Mouse (Mus musculus): ENCODE data around the gene Pdss2.

The Pdss2 gene

DNA sequence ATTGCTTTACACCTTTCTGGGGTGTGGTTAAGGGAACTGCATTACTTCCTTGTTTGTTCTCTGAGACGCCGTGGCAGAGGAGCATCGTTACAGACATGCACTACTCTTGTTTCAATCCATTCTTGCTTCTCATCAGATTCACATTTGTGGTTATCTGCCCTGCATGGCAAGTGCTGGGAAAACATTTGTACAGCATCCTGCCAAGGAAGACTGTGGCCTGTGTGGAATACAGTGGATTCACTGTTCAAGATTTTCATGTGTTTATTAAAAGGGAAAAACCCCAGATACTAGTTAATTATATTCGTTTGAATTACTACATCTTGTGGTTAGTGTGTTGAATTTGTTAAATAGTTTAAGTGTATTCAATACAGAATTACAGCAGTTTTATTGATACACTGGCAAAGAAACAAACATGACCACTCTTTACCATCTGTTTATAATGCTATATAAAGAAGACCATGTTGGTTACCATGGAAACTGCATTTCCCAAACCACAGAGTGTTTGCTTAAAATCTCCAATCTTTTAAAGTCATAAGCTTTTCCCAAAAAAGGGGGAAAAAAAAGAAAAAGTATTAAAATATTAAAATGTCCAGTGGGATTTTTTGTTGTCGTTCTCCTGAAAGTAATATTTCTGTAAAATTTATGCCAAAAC is 58.5 kb downstream of the Pdss2 start:
- ChIA-PET POLR2A (interaction anchor here in 1 of 4 experiments (0.9 to 1.2 kb wide), 2 partner anchors 21 to 55 kb away, joined by 3 to 4 read pairs; no protein-coding TSS in a partner anchor), CTCF (no interaction called here)

DNA sequence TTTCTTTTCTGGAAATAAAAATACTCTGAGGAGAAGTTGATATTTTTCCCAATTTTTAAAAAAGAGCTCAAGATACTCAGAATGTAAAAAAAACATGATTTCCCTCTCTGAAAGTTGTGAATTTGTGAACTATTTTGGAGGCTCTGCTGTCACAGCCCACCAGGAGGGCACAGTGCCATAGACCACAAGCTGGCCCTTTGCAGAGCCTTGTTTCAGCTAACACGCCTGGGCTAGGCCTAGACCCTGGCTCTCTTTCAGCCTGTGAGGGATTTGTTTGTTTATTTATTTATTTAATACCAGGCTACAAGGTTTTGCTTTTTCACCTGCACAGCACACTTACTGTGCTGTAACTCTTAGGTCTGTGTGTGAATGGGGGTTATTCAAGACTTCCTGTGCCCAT is 64.3 kb downstream of the Pdss2 start:
- CTCF ChIA-PET, result no interaction called here
- POLR2A ChIA-PET, result interaction anchor here in 2 of 4 experiments (0.6 to 1.9 kb wide), 5 partner anchors 10 to 1301 kb away, joined by 3 to 6 read pairs (median 4); no protein-coding TSS in a partner anchor

DNA sequence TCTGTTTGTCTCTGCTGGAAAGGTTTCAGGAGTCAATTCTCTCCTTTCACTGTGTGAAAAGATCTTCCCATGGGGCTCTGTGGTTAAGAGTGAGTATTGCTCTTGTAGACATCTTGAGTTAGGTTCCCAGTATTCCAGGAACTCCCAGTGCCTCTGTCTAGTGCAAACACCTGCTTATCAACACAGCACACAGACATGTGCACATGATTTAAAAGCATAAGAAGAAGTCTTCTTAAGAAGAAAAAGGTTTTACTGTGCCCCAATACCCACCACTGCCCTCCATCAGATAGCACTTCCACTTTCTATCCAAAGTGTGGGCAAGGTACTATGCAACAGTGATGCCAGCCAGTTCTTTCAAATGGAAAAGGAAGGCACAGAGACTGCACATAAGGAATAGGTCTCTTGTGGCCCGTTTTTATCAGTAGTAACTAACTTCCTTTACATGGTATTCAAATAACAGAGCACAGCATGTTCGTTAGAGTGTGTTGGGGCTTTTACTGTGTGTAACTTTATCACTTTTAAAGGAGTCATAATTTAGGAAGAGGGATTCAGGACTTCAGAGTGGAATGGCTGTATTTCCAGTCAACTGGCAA is 69.4 kb downstream of the Pdss2 start:
- CTCF ChIA-PET, result interaction anchor here in 1 of 4 experiments (0.6 kb wide), 1 partner anchor 414 kb away, joined by 4 read pairs; no protein-coding TSS in a partner anchor
- POLR2A ChIA-PET, result interaction anchor here in 1 of 4 experiments (0.6 to 0.9 kb wide), 3 partner anchors 10 to 201 kb away, joined by 3 read pairs; no protein-coding TSS in a partner anchor

DNA sequence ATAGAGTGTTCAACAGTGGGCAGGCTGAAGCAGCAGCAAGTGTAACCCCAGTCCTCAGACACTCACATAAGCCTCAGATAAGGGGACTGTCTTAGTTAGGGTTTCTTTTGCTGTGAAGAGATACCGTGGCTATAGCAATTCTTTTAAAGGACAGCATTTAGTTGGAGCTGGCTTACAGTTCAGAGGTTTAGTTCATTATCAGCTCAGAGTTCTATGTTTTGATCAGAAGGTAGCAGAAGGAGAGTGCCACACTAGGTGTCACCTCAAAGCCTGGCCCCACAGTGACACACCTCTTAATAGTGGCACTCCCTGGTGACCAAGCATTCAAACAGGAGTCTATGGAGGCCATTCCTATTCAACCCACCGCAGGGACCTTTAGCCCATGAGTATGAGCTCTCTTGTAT is 70.0 kb downstream of the Pdss2 start:
- ChIA-PET CTCF (interaction anchor here in 1 of 4 experiments (0.6 kb wide), 1 partner anchor 414 kb away, joined by 4 read pairs; no protein-coding TSS in a partner anchor), POLR2A (interaction anchor here in 1 of 4 experiments (0.6 to 0.9 kb wide), 5 partner anchors 8 to 200 kb away, joined by 3 to 4 read pairs (median 3); no protein-coding TSS in a partner anchor)

DNA sequence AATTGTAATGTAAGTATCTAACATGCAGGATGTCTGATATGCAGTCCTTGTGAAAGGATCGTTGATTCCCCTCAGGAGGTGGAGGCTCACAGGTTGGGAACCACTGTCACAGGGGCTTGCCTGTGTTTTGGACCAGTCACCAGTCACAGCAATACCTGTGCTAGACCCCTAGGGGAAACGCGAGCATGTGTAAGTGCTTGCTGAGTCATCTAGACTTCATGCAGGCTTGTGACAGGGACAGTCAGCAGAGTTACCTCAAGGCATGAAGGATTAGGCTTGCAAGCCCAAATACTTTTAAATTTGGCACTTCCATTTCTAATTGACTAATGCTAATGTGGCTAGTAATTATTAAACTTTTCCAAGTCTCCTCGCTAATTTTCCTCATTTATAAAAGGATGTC is 71.2 kb downstream of the Pdss2 start:
- CTCF ChIA-PET, result no interaction called here
- POLR2A ChIA-PET, result interaction anchor here (0.5 to 1.4 kb wide), 4 partner anchors 9 to 86 kb away, joined by 3 to 4 read pairs (median 4); no protein-coding TSS in a partner anchor

DNA sequence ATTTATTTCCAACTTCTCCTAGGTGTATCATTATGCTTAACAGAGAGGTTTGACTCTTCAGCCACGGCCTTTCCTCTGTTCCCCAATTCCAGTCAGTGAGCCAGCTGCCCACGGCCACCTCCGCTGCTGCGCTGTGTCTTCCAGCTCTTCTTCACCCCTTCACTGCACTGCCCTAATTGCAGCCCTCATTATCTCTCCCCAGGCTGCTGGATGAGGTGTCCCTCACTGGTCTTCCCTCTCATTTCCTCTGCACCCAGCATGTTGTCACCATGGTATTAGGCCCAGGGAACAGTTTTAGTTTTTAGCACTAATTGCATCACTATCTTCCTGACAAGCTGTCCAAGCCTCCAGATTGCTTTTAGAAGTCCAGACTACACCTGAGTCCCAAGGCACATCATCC is 73.0 kb downstream of the Pdss2 start:
- CTCF ChIA-PET, result no interaction called here
- POLR2A ChIA-PET, result interaction anchor here in 1 of 4 experiments (0.7 to 1.4 kb wide), 5 partner anchors 10 to 459 kb away, joined by 3 to 4 read pairs (median 3); no protein-coding TSS in a partner anchor

DNA sequence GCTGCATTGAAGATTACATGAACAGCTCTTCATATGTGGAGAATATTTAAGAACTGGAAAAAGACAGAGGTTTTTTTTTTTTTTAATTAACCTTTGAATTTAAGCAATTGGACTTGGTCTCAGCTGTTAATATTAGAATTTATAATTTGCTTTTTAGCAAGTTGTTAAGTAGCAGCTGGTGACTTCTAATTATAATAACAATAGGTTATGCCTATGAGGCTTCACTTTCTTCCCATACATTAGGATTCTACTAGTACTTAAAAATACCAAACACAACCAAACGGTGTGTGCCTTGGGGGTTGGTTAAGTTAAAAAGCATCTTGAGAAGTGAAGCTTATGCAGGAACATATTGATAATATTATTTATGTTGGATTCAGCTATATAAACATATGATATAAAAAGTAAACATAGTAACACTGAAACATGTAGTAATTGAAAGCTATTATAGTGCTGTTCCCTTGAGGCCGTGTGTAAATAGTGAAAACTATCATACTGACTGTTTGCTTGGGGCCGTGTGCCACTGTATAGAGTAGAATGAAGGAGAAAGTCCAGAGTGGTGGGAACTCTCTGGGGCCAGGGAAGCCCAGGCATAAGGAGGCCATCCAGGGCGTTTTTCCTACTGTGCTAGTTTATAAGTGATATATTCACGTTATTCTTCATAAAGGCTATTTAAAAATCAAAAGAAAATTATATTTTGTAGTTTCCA is 87.0 kb downstream of the Pdss2 start:
- POLR2A ChIA-PET, result interaction anchor here in 1 of 4 experiments (1.0 kb wide), 1 partner anchor 9 kb away, joined by 4 read pairs; no protein-coding TSS in a partner anchor
- CTCF ChIA-PET, result interaction anchor here in 1 of 4 experiments (0.6 kb wide), 1 partner anchor 70 kb away, joined by 3 read pairs; no protein-coding TSS in a partner anchor

DNA sequence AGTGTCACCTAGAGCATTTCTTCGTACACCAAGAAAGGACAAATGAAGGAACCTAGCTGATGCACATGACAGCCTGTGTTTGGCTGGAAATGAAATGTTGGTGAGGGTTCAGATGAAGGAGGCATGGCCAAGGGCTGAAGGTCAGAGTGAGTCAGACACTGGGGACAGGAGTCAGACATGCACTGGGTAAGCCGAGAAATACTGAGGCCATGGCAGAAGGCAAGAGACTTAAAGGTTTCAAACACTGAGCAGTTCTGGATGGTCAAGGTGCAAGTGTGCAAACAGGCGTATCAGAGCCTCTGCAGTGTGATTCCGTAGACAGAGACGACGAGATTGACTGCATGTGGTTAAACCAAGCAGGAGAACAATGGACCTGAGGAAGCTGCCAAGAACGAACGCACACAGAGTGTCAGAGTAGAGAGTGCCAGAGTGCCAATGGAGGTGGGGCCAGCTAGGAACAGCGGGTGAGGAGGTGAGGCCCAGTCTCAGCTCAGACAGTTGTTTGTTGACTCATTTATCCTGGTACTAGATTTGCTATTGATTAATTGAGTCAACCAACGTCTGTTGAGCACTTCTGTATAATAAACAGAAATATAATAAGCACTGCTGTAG is 89.6 kb downstream of the Pdss2 start:
- CTCF ChIA-PET, result interaction anchor here in 1 of 4 experiments (0.6 kb wide), 1 partner anchor 462 kb away, joined by 8 read pairs; no protein-coding TSS in a partner anchor
- POLR2A ChIA-PET, result no interaction called here

DNA sequence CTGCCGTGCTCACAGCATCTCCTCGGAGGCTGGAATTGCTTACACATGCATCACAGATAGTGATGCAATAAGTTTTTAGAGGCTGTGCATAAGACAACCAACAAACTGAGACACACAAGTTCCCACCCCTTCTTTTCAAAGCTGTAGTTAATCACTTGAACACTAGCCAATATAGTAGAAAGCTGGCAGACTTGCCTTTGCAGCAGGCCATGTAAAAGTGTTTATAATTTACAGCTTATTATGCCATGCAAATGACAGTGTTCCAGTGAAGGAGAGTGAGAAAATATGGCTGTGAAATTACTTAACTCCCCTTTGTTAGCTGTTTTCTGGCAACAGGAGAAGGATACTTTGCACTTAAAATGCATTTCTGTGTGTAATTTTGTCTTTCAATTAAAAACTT is 90.9 kb downstream of the Pdss2 start:
- CTCF ChIA-PET, result no interaction called here
- POLR2A ChIA-PET, result interaction anchor here in 2 of 4 experiments (0.8 to 1.0 kb wide), 4 partner anchors 10 to 91 kb away, joined by 3 to 4 read pairs (median 3); partner anchors contain the start of gene Pdss2 (in 1 of the 2)

DNA sequence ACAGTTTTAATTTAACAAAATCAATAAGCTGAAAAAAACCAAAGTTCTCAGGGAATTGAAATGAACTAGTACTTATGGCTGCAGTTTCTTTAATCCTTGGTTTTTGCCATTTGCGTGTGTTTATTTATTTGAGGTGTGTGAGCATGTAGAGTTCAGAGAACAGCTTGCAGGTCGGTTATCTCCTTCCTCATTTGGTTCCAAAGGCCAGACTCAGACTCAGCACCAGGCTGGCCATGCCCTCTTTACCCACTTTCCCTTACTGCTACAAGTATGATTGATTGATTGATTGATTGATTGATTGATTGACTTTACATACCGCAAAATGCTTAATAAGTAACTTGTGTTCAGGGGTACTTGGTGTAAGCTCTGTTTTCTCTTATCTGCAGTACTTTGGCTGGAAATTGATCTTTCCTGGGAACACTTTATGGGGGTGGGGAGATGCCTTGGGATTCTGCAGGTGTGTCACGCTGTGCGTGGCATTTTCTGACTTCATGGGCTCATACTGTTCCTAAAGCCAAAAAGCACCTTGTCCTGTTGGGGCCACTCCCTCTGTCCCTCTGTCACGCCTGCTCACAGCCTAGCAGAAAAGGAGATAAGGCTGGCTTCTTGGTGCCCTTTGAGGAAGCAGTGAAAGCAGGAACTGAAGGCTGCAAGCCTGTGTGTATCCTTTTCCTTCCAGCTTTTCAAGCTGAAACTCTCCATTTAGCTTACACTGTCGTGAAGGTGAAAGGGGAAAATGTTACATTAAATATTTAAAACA is 91.6 kb downstream of the Pdss2 start:
- ChIA-PET POLR2A (interaction anchor here in 2 of 4 experiments (0.8 to 1.0 kb wide), 3 partner anchors 10 to 92 kb away, joined by 3 read pairs; partner anchors contain the start of gene Pdss2 (in 1 of the 2)), CTCF (no interaction called here)

DNA sequence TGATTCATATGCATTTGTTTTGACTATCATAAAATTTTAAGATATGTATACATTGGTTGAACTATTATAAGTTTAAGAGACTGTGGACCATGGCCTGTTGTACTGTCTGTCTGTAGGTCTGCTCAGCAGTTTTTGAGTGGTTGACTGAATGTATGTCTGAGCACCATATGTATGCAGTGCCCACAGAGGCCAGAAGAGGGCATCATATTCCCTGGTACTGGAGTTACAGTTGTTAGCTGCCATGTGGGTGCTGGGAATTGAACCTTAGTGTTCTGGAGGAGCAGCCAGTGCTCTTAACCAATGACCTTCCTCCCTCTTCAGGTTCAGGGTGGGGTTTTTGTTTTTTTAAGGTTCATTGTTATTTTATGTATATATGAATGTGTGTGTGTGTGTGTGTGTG is 93.9 kb downstream of the Pdss2 start:
- ChIA-PET POLR2A (interaction anchor here in 1 of 4 experiments (1.3 to 1.4 kb wide), 3 partner anchors 15 to 58 kb away, joined by 3 to 4 read pairs (median 3); no protein-coding TSS in a partner anchor), CTCF (interaction anchor here in 3 of 4 experiments (0.5 to 1.3 kb wide), 8 partner anchors 8 to 710 kb away, joined by 3 to 5 read pairs (median 3); no protein-coding TSS in a partner anchor)

DNA sequence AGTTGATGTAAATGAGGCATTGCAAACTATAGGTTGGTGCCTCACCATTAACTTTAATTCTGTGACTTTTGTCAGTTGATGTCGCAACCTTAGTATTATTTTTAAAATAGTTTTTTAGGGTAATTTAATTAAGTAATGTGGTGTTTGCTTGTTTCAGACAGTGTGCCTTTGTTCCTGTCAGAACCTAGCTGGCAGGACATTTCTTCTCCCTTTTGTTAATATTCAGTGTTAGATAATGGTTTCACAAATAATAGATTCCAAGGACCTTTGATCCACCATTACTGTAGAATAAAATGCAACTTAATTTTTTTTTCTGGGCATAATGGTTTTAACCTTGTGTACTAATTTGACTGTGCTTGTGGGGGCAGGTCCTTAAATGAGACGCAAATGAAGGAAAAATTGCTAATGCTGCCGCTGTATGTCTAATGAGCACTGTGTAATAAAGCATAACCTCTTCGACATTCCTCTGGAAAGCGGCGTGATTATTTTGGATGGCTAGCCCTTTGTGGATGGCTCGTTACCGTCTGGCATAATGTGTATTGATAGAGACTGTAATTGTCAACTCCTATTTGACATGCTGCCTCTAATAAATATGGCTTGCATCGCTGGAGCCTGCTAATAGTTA is 96.2 kb downstream of the Pdss2 start:
- ChIA-PET CTCF (interaction anchor here in 1 of 4 experiments (0.7 kb wide), 1 partner anchor 56 kb away, joined by 3 read pairs; no protein-coding TSS in a partner anchor), POLR2A (interaction anchor here in 2 of 4 experiments (0.6 to 0.8 kb wide), 3 partner anchors 54 to 1756 kb away, joined by 3 to 8 read pairs (median 3); no protein-coding TSS in a partner anchor)

DNA sequence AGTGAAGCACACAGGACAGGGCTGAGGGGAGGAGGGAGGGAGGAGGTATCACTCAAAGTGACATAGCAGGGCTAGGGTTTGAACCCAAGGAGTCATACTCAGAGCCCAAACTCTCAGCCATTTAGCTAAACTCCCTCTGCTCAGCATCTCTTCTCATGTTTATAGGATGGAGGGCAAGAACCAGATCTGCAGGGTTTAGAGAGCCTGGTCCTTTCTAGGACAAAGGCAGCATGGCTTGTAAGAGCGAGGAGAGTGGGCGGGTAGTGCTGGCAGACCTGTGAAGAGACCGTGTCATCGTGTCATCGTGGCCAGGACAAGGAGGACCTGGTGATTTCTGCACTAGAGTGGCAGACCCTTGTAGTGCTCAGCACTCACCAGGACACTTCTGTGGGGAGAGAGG is 99.7 kb downstream of the Pdss2 start:
- CTCF ChIA-PET, result no interaction called here
- POLR2A ChIA-PET, result no interaction called here

DNA sequence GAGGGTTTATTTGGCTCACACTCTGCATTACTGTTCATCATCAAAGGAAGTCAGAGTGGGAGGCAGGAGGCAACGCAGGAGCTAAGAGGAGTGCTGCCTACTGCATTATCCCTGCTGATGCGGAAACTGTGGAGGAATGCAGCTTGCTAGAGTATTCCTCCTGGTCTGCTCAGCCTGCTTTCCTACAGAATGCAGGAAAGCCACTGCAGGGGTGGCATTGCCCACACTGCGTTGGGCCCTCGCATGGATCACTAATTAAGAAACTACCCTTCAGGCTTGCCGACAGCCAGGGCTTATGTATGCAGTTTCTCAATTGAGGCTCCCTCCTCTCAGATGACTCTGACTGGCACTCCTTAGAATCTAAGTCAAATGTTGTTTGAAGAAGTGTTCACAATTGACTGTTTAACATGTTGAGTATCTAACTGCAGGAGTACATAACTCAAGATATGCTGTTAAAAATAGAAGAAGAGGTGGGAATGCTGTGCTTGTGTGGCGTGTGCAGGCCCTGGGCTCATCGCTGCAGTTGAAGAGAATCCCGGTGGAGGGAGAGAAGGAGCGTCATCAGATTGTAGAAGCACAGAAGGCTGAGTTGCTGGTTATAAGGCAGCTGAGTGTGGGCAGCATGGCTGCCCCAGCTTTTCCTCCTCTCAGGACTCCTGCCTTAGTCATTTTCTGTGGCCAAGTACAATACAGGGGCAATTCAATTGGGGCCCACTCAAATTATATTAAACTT is 101.3 kb downstream of the Pdss2 start:
- CTCF ChIA-PET, result interaction anchor here in 1 of 4 experiments (1.5 kb wide), 1 partner anchor 7 kb away, joined by 3 read pairs; no protein-coding TSS in a partner anchor
- POLR2A ChIA-PET, result interaction anchor here in 2 of 4 experiments (0.6 to 1.1 kb wide), 4 partner anchors 10 to 219 kb away, joined by 3 read pairs; partner anchors contain the start of gene Pdss2 (in 1 of the 2)

DNA sequence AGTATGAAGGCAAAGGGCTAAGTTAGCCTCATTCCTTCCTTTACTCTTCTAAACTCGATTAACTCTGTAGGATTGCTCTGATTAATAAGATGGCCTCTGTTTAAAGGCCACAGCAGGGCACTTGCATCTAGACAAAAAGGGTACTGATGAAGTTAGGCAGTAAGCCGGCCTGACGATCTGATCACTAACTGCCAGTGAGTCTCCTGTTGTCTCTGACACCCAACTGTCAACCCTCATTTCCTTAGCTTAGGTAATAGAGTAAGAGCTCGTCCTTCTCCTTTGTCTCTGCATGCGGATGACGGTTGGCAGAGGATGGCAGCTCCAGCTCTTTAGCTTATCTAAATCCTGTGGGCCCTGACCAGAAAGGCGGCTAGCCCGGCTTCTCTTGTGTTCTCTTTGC is 102.1 kb downstream of the Pdss2 start:
- ChIA-PET CTCF (interaction anchor here in 1 of 4 experiments (1.5 kb wide), 1 partner anchor 8 kb away, joined by 3 read pairs; no protein-coding TSS in a partner anchor), POLR2A (interaction anchor here in 1 of 4 experiments (0.6 kb wide), 1 partner anchor 218 kb away, joined by 3 read pairs; no protein-coding TSS in a partner anchor)

DNA sequence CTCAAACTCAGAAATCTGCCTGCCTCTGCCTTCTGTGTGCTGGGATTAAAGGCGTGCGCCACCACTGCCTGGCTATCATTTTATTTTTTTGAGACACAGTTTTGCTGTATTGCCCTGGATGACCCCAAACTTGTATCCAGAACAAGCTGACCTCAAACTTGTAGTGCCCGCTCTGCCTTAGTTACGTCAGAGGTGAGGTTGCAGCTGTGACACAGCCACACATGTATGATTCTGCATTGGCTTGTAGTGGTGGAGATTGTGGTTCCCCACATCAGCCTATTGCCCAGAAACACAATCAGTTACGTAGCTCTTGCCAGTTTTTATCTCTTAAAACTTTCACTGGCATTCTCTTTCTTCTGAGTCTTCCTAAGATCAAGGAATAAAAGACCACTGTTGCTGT is 108.5 kb downstream of the Pdss2 start:
- ChIA-PET POLR2A (interaction anchor here in 1 of 4 experiments (0.6 to 1.9 kb wide), 2 partner anchors 14 to 90 kb away, joined by 3 to 4 read pairs; no protein-coding TSS in a partner anchor), CTCF (interaction anchor here in 1 of 4 experiments (0.5 kb wide), 1 partner anchor 101 kb away, joined by 3 read pairs; no protein-coding TSS in a partner anchor)
